Comparison of ENCODE assay signal across 24 mouse cellular contexts in genomic region chr11:24695010-24695720, GRCm38 (mm10).
DNase-seq lines count a peak whose midpoint lies in the region; ATAC-seq and TF ChIP-seq lines count a peak whose summit lies in the region.
"Had no signal": no experiment of that assay in that cellular context is flagged by ENCODE, and none has a peak within 500 bp of the region (broad histone marks: within the 10 kb centered on the region; RNA-seq: fewer than 3 reads in every experiment).

No protein-coding gene starts in this region.

- DNase-seq in forebrain, embryonic 14.5 days (ENCODE audit: low spot score), result peak; percentile 61
- no peak for DNase-seq in forebrain, embryonic 11.5 days (ENCODE audit: low spot score)
- peak; percentile 22 to 47 for DNase-seq in layer of hippocampus, adult 2 months (ENCODE audit: low spot score in 2 of 2)
- DNase-seq in layer of hippocampus, postnatal 25 days (ENCODE audit: extremely low spot score in 1 of 2, low spot score in 1 of 2), result no peak
- no peak for DNase-seq in MN1 (ENCODE audit: low spot score)
- DNase-seq in spleen, adult 18-20 months, result no peak
- DNase-seq: adrenal gland, postnatal 25 days; cerebellum, adult 2 months; cerebellum, postnatal 14 days; embryo, embryonic 11 days; gastrocnemius, adult 2 months; heart, adult 18-20 months; heart, postnatal 10 days; heart, postnatal 4 days had no signal

- H3K27me3 ChIP-seq in forebrain, embryonic 14.5 days (replicated peaks; ENCODE audit: control insufficient read depth, insufficient read depth, low read length), result no peaks in the 10 kb centered on the region
- no peaks in the 10 kb centered on the region for H3K27me3 ChIP-seq in forebrain, embryonic 11.5 days (ENCODE audit: control insufficient read depth, insufficient read depth, low read length)
- H3K27me3 ChIP-seq in forebrain, embryonic 16.5 days (replicated peaks; ENCODE audit: control insufficient read depth, insufficient read depth, low read length), result no peaks in the 10 kb centered on the region
- no peaks in the 10 kb centered on the region for H3K27me3 ChIP-seq in limb, embryonic 12.5 days
- H3K27me3 ChIP-seq: embryonic facial prominence, embryonic 15.5 days; hindbrain, embryonic 13.5 days had no signal

- no peak overlapping the region; the same call in 1 of the 2 replicates for H3K27ac ChIP-seq in forebrain, embryonic 14.5 days (ENCODE audit: low read depth, low read length)
- H3K27ac ChIP-seq in forebrain, embryonic 11.5 days (ENCODE audit: low read depth, low read length), result no peak overlapping the region
- H3K27ac ChIP-seq in layer of hippocampus, adult 2 months, result peak overlapping the region; percentile 77
- H3K27ac ChIP-seq in forebrain, embryonic 16.5 days (ENCODE audit: low read length), result peak overlapping the region; percentile 81; the same call in 1 of the 2 replicates
- H3K27ac ChIP-seq in limb, embryonic 12.5 days, result peak overlapping the region; percentile 12; the same call in 1 of the 2 replicates
- H3K27ac ChIP-seq: embryonic facial prominence, embryonic 15.5 days; gastrocnemius, adult 2 months; heart, embryonic 10.5 days; hindbrain, embryonic 13.5 days had no signal

- H3K4me2 ChIP-seq in forebrain, embryonic 14.5 days (ENCODE audit: low read length), result no peak overlapping the region
- no peak overlapping the region for H3K4me2 ChIP-seq in forebrain, embryonic 11.5 days (ENCODE audit: low read depth, low read length, severe bottlenecking)
- H3K4me2 ChIP-seq in forebrain, embryonic 16.5 days (ENCODE audit: low read length), result no peak overlapping the region
- no peak overlapping the region for H3K4me2 ChIP-seq in limb, embryonic 12.5 days
- H3K4me2 ChIP-seq: embryonic facial prominence, embryonic 15.5 days; hindbrain, embryonic 13.5 days had no signal

- peak; percentile 49 for TF ChIP-seq CTCF in layer of hippocampus, adult 2 months (conservative IDR thresholded peaks at IDR 0.05)

- ATAC-seq in forebrain, embryonic 14.5 days, result 0 out of 2 replicates have a peak, but pooled peaks have one; percentile 61
- ATAC-seq in forebrain, embryonic 11.5 days (replicated peaks; ENCODE audit: low FRiP score), result no peak
- ATAC-seq in forebrain, embryonic 16.5 days, result peak; percentile 56; the same call in 1 of the 2 replicates
- no peak for ATAC-seq in limb, embryonic 12.5 days (ENCODE audit: insufficient number of reproducible peaks, insufficient read depth, low FRiP score, low TSS enrichment, low read depth)
- ATAC-seq: activated CD4-positive, CD25-positive, alpha-beta regulatory T cell, adult 4 months; inflammation-experienced regulatory T-cells, adult 6 months; intestine, postnatal 0 days; Patski had no signal

- no peaks in the 10 kb centered on the region for H3K9me3 ChIP-seq in forebrain, embryonic 14.5 days (replicated peaks; ENCODE audit: control insufficient read depth, low read length)
- no peaks in the 10 kb centered on the region for H3K9me3 ChIP-seq in forebrain, embryonic 11.5 days (ENCODE audit: control insufficient read depth, low read length)
- H3K9me3 ChIP-seq in forebrain, embryonic 16.5 days (ENCODE audit: control insufficient read depth, low read length), result no peaks in the 10 kb centered on the region
- no peaks in the 10 kb centered on the region for H3K9me3 ChIP-seq in limb, embryonic 12.5 days
- H3K9me3 ChIP-seq: embryonic facial prominence, embryonic 15.5 days; heart, embryonic 10.5 days; hindbrain, embryonic 13.5 days had no signal

- no peaks in the 10 kb centered on the region for H3K36me3 ChIP-seq in forebrain, embryonic 14.5 days (ENCODE audit: control insufficient read depth, insufficient read depth, low read length)
- H3K36me3 ChIP-seq in forebrain, embryonic 11.5 days (ENCODE audit: control insufficient read depth, insufficient read depth, low read length), result no peaks in the 10 kb centered on the region
- no peaks in the 10 kb centered on the region for H3K36me3 ChIP-seq in forebrain, embryonic 16.5 days (ENCODE audit: control insufficient read depth, insufficient read depth)
- no peaks in the 10 kb centered on the region for H3K36me3 ChIP-seq in limb, embryonic 12.5 days
- H3K36me3 ChIP-seq: embryonic facial prominence, embryonic 15.5 days; heart, embryonic 10.5 days; hindbrain, embryonic 13.5 days had no signal

- H3K4me3 ChIP-seq in forebrain, embryonic 14.5 days (ENCODE audit: low read depth, low read length), result no peak overlapping the region
- H3K4me3 ChIP-seq in forebrain, embryonic 11.5 days (ENCODE audit: low read depth, low read length), result no peak overlapping the region
- H3K4me3 ChIP-seq in layer of hippocampus, adult 2 months, result no peak overlapping the region
- H3K4me3 ChIP-seq in forebrain, embryonic 16.5 days (replicated peaks; ENCODE audit: low read length), result no peak overlapping the region
- H3K4me3 ChIP-seq in limb, embryonic 12.5 days (replicated peaks), result no peak overlapping the region
- H3K4me3 ChIP-seq: embryonic facial prominence, embryonic 15.5 days; erythroblast, embryonic 14.5 days; gastrocnemius, adult 2 months; heart, embryonic 10.5 days; hindbrain, embryonic 13.5 days had no signal

- WGBS in forebrain, embryonic 14.5 days, result 18% methylated on average over 5 of the region's 5 CpGs
- WGBS in forebrain, embryonic 11.5 days, result 48% methylated on average over 5 of the region's 5 CpGs
- 17% methylated on average over 5 of the region's 5 CpGs for WGBS in forebrain, embryonic 16.5 days
- WGBS in limb, embryonic 12.5 days, result 21% methylated on average over 5 of the region's 5 CpGs

- peaks cover 7% of the 10 kb centered on the region; the same call in 1 of the 2 replicates for H3K4me1 ChIP-seq in forebrain, embryonic 14.5 days (ENCODE audit: control insufficient read depth, insufficient read depth, low read length)
- no peaks in the 10 kb centered on the region; the same call in 1 of the 2 replicates for H3K4me1 ChIP-seq in forebrain, embryonic 11.5 days (replicated peaks; ENCODE audit: control insufficient read depth, insufficient read depth, low read length)
- H3K4me1 ChIP-seq in forebrain, embryonic 16.5 days (replicated peaks; ENCODE audit: control insufficient read depth, insufficient read depth, low read length), result peaks cover 22% of the 10 kb centered on the region
- H3K4me1 ChIP-seq in limb, embryonic 12.5 days (replicated peaks), result peaks cover 50% of the 10 kb centered on the region
- H3K4me1 ChIP-seq: embryonic facial prominence, embryonic 15.5 days; heart, embryonic 10.5 days had no signal

- no peak overlapping the region for H3K9ac ChIP-seq in forebrain, embryonic 14.5 days (ENCODE audit: low read length)
- H3K9ac ChIP-seq in forebrain, embryonic 11.5 days (ENCODE audit: low read length), result no peak overlapping the region
- no peak overlapping the region for H3K9ac ChIP-seq in forebrain, embryonic 16.5 days (replicated peaks; ENCODE audit: low read depth, low read length)
- no peak overlapping the region for H3K9ac ChIP-seq in limb, embryonic 12.5 days (replicated peaks)
- H3K9ac ChIP-seq: embryonic facial prominence, embryonic 15.5 days; hindbrain, embryonic 13.5 days had no signal

Comparison
In these comparisons a context has a peak if more than half of its experiments do, and no peak if none do; other contexts are left out.
1. ATAC-seq: peak in forebrain, embryonic 14.5 days (single experiment) and forebrain, embryonic 16.5 days (single experiment); none in forebrain, embryonic 11.5 days (single experiment) and limb, embryonic 12.5 days (single experiment).
2. DNase-seq: peak in forebrain, embryonic 14.5 days (single experiment) and layer of hippocampus, adult 2 months (2 of 2); none in forebrain, embryonic 11.5 days (single experiment), layer of hippocampus, postnatal 25 days (0 of 2), MN1 (single experiment) and spleen, adult 18-20 months (0 of 2).
3. H3K27ac ChIP-seq: peak in layer of hippocampus, adult 2 months (single experiment), forebrain, embryonic 16.5 days (single experiment) and limb, embryonic 12.5 days (single experiment); none in forebrain, embryonic 14.5 days (single experiment) and forebrain, embryonic 11.5 days (single experiment).